Mouse (Mus musculus) bone marrow macrophage, adult 2 months (primary cell): ENCODE results near the gene Stpg4. TPM values are rescaled to one million over a fixed set of nuclear protein-coding genes. Genes with fewer than 3 reads are reported as not detected.

ENCODE experiments used
- H3K27ac ChIP-seq: 2 replicates; pipeline ENCODE4 v1.5.1; 2012; ENCODE audit warnings: low read depth, low read length; ENCODE audit not compliant: insufficient read depth
- H3K4me1 ChIP-seq: 2 replicates; pipeline ENCODE4 v1.6.1; 2012; ENCODE audit warnings: low read length; ENCODE audit not compliant: control insufficient read depth, insufficient read depth
- H3K4me3 ChIP-seq: 2 replicates; pipeline ENCODE4 v1.5.1; 2012; ENCODE audit warnings: mild to moderate bottlenecking, low read length, moderate library complexity; ENCODE audit not compliant: insufficient read depth
- CTCF ChIP-seq: IDR thresholded peaks from 2 replicates; pipeline ENCODE4 v1.5.1; 2012; ENCODE audit warnings: low read depth, mild to moderate bottlenecking, low read length, moderate library complexity
- POLR2A ChIP-seq: IDR thresholded peaks from 2 replicates; pipeline ENCODE4 v1.6.1; 2012; ENCODE audit warnings: mild to moderate bottlenecking, low read depth, low read length, borderline replicate concordance
- polyA plus RNA-seq: library from polyadenylated mRNA; stranded (reverse); fragments of >200 nt; gene quantifications from 2 replicates; pipeline ENCODE4 v1.2.4, GENCODE M21; 2012; ENCODE audit not compliant: missing spikeins, insufficient read depth, insufficient read length

Gene Stpg4
- polyA plus RNA-seq, 1 experiment = not detected

- H3K4me3 ChIP-seq = no peak overlapping the region
- H3K4me1 ChIP-seq = peaks cover 15% of the 10 kb centered on the region
- H3K27ac ChIP-seq = no peak overlapping the region
- TF ChIP-seq CTCF (no peak), POLR2A (no peak)
Measured at GRCm38 (mm10) chr17:87448339-87448738, 20.8 kb upstream of the Stpg4 start.

- Histone ChIP-seq H3K4me3 (peak overlapping the region; percentile 68), H3K27ac (no peak overlapping the region; the same call in 1 of the 2 replicates), H3K4me1 (peaks cover 16% of the 10 kb centered on the region)
- TF ChIP-seq CTCF = no peak
- no peak for TF ChIP-seq POLR2A
Measured at GRCm38 (mm10) chr17:87447612-87448200, 20.2 kb upstream of the Stpg4 start.

GRCm38 (mm10) chr17:87446767-87447611, 19.4 kb upstream of the Stpg4 start, which contains the start of gene Calm2:
Calm2 (minus strand) TSS chr17:87446935.
- Histone ChIP-seq H3K4me3 (peak within 1 kb of the TSS; percentile 94), H3K4me1 (peaks cover 18% of the 10 kb centered on the region), H3K27ac (peak within 1 kb of the TSS; percentile 84)
- TF ChIP-seq CTCF (no peak), POLR2A (peak; percentile 99)

- Histone ChIP-seq H3K4me1 (peaks cover 23% of the 10 kb centered on the region), H3K27ac (peak overlapping the region; percentile 84)
Measured at GRCm38 (mm10) chr17:87445917-87446766, 18.6 kb upstream of the Stpg4 start.

GRCm38 (mm10) chr17:87445337-87445916, 17.9 kb upstream of the Stpg4 start:
- H3K27ac ChIP-seq = peak overlapping the region; percentile 32; the same call in 1 of the 2 replicates
- H3K4me1 ChIP-seq = peaks cover 25% of the 10 kb centered on the region
- H3K4me3 ChIP-seq = peak overlapping the region; percentile 94
- TF ChIP-seq CTCF = no peak
- no peak for TF ChIP-seq POLR2A

More at GRCm38 (mm10) chr17:87445917-87446766, 18.6 kb upstream of the Stpg4 start:
- H3K4me3 ChIP-seq = peak overlapping the region; percentile 94
- TF ChIP-seq CTCF = no peak
- no peak for TF ChIP-seq POLR2A

GRCm38 (mm10) chr17:87444763-87445162, 17.2 kb upstream of the Stpg4 start:
- H3K27ac ChIP-seq = no peak overlapping the region
- H3K4me3 ChIP-seq = peak overlapping the region; percentile 5; the same call in 1 of the 2 replicates
- peaks cover 31% of the 10 kb centered on the region for H3K4me1 ChIP-seq
- TF ChIP-seq POLR2A (no peak), CTCF (no peak)

- TF ChIP-seq CTCF = no peak
- TF ChIP-seq POLR2A = no peak
- H3K27ac ChIP-seq = no peak overlapping the region
- H3K4me1 ChIP-seq = peaks cover 25% of the 10 kb centered on the region
- no peak overlapping the region for H3K4me3 ChIP-seq
Measured at GRCm38 (mm10) chr17:87441537-87441936, 14.0 kb upstream of the Stpg4 start.

GRCm38 (mm10) chr17:87439441-87439840, 11.9 kb upstream of the Stpg4 start:
- H3K4me1 ChIP-seq = peaks cover 25% of the 10 kb centered on the region
- TF ChIP-seq POLR2A (no peak), CTCF (no peak)
- H3K27ac ChIP-seq = no peak overlapping the region
- no peak overlapping the region for H3K4me3 ChIP-seq

GRCm38 (mm10) chr17:87433929-87434328, 6.4 kb upstream of the Stpg4 start:
- TF ChIP-seq CTCF (no peak), POLR2A (no peak)

More at GRCm38 (mm10) chr17:87433929-87434328, 6.4 kb upstream of the Stpg4 start:
- no peak overlapping the region for H3K27ac ChIP-seq
- H3K4me3 ChIP-seq = no peak overlapping the region
- H3K4me1 ChIP-seq = 0 out of 2 replicates have a peak, but pooled peaks cover 3% of the 10 kb centered on the region
